Mouse (Mus musculus) testis, adult 2 months (tissue): Measurements from ENCODE around the gene Ptpn3.

ENCODE experiments used
- CTCF ChIP-seq: fragments of 200-500 bp; IDR thresholded peaks from 2 replicates; pipeline ENCODE4 v1.5.1; 2012; ENCODE audit warnings: low read depth, mild to moderate bottlenecking, inconsistent platforms, low read length, moderate library complexity; ENCODE audit not compliant: control insufficient read depth, insufficient read depth, insufficient replicate concordance
- POLR2A ChIP-seq: fragments of 200-500 bp; IDR thresholded peaks from 2 replicates; pipeline ENCODE4 v1.6.1; 2012; ENCODE audit warnings: low read depth, mild to moderate bottlenecking, inconsistent platforms, low read length, moderate library complexity; ENCODE audit not compliant: control insufficient read depth

GRCm38 (mm10) chr4:57262451-57262850, 39.2 kb downstream of the Ptpn3 start:
- no peak for TF ChIP-seq CTCF
- TF ChIP-seq POLR2A = no peak
